Mouse (Mus musculus) adrenal gland, postnatal 25 days (tissue): ENCODE results near the gene Pnmal2. TPM values are rescaled to one million over a fixed set of nuclear protein-coding genes. Genes with fewer than 3 reads are reported as not detected.
A peak's percentile ranks its signal among the peaks of the same experiment; 100 is the strongest.

Experiments used
- DNase-seq: peaks from one replicate; pipeline ENCODE4 v3.0.0; 2021; ENCODE audit warnings: mixed read lengths
- total RNA-seq: library from RNA; stranded (reverse); gene quantifications from 2 replicates; pipeline ENCODE4 v1.2.3, GENCODE M21; 2021

Gene Pnmal2
- total RNA-seq, 1 experiment from 2014 or later, result 36.1 TPM

GRCm38 (mm10) chr7:16982859-16983568 lies 38.5 kb downstream of the Pnmal2 start, which contains the start of gene Gm42372:
Gene Gm42372, plus strand, starts transcription at chr7:16983086.
- DNase-seq, result peak; percentile 50

- DNase-seq, result no peak
Observed at GRCm38 (mm10) chr7:16987541-16988149, 43.2 kb downstream of the Pnmal2 start.

GRCm38 (mm10) chr7:16988405-16988804 lies 43.9 kb downstream of the Pnmal2 start:
- peak; percentile 49 for DNase-seq

- DNase-seq, result no peak
Observed at GRCm38 (mm10) chr7:16990006-16990744, 45.7 kb downstream of the Pnmal2 start.

GRCm38 (mm10) chr7:16991681-16992450 lies 47.4 kb downstream of the Pnmal2 start:
- peak; percentile 45 for DNase-seq

- no peak for DNase-seq
Observed at GRCm38 (mm10) chr7:16992451-16992807, 47.9 kb downstream of the Pnmal2 start, which contains the start of gene Ccdc8. Gene Ccdc8, plus strand, starts transcription at chr7:16992708.

- DNase-seq, result peak; percentile 86
Observed at GRCm38 (mm10) chr7:16993651-16994399, 49.3 kb downstream of the Pnmal2 start.

GRCm38 (mm10) chr7:16994400-16994799 lies 49.9 kb downstream of the Pnmal2 start:
- DNase-seq, result no peak

GRCm38 (mm10) chr7:16995345-16995744 lies 50.9 kb downstream of the Pnmal2 start:
- DNase-seq, result no peak

Other genes with a start within 250 kb of the Pnmal2 start
- gene Ceacam9, start 222.8 kb upstream of the Pnmal2 start, total RNA-seq, result not detected in 2 replicates
- gene Ap2s1, start 206.3 kb upstream of the Pnmal2 start, total RNA-seq, result 130 and 139 TPM in 2 replicates
- gene Slc1a5, start 163.3 kb upstream of the Pnmal2 start, total RNA-seq, result 92.7 and 99.0 TPM in 2 replicates
- gene Strn4, start 128.8 kb upstream of the Pnmal2 start, total RNA-seq, result 73.7 and 116 TPM in 2 replicates
- gene Fkrp, start 128.0 kb upstream of the Pnmal2 start, total RNA-seq, result 27.5 and 28.2 TPM in 2 replicates
- gene Prkd2, start 101.8 kb upstream of the Pnmal2 start, total RNA-seq, result 17.5 and 23.9 TPM in 2 replicates
- gene Dact3, start 69.4 kb upstream of the Pnmal2 start, total RNA-seq, result 1.8 and 2.8 TPM in 2 replicates
- gene Gng8, start 52.9 kb upstream of the Pnmal2 start, total RNA-seq, result 0.70 TPM in 1 of 2 replicates, not detected in the other
- gene Ptgir, start 38.2 kb upstream of the Pnmal2 start, total RNA-seq, result 1.5 and 1.6 TPM in 2 replicates
- gene Calm3, start 20.6 kb upstream of the Pnmal2 start, total RNA-seq, result 242 and 255 TPM in 2 replicates
- gene Pnmal1, start 15.0 kb downstream of the Pnmal2 start, total RNA-seq, result 4.3 and 5.4 TPM in 2 replicates
- 1.1 and 2.1 TPM in 2 replicates for gene Gm42372, start 38.4 kb downstream of the Pnmal2 start, total RNA-seq
- gene Ccdc8, start 48.0 kb downstream of the Pnmal2 start, total RNA-seq, result 19.7 and 26.0 TPM in 2 replicates
- 93.6 and 103 TPM in 2 replicates for gene Ppp5c, start 83.2 kb downstream of the Pnmal2 start, total RNA-seq
- gene Hif3a, start 117.7 kb downstream of the Pnmal2 start, total RNA-seq, result 2.1 and 3.5 TPM in 2 replicates
- 0.24 and 0.33 TPM in 2 replicates for gene Psg16, start 129.4 kb downstream of the Pnmal2 start, total RNA-seq
- not detected in 2 replicates for gene Ceacam3, start 205.6 kb downstream of the Pnmal2 start, total RNA-seq